Mouse (Mus musculus) brain, embryonic 14.5 days (tissue): ENCODE measurements at regions not wholly inside any gene's neighbourhood (a gene's known extent, or its start where the extent isn't known, plus 50 kb on each side); places are given as distances from the start of the nearest gene placed in this dataset.

ENCODE experiments used
- CTCF ChIP-seq: fragments of 200-500 bp; IDR thresholded peaks from 2 replicates; pipeline ENCODE4 v1.5.1; 2012; ENCODE audit warnings: inconsistent platforms, mild to moderate bottlenecking, moderate library complexity, borderline replicate concordance; ENCODE audit not compliant: insufficient read depth, insufficient read length; ENCODE audit errors: extremely low read depth
- POLR2A ChIP-seq: fragments of 200-500 bp; IDR thresholded peaks from 2 replicates; pipeline ENCODE4 v1.6.1; 2012; ENCODE audit warnings: mild to moderate bottlenecking, inconsistent platforms, borderline replicate concordance; ENCODE audit not compliant: poor library complexity, insufficient read depth, insufficient read length, severe bottlenecking; ENCODE audit errors: extremely low read depth

GRCm38 (mm10) chr9:72206911-72207310, 67.7 kb upstream of the Zfp280d start:
- TF ChIP-seq CTCF (no peak), POLR2A (no peak)
